8 mouse cellular contexts compared by ENCODE assay signal in genomic region chr5:115273549-115274135, GRCm38 (mm10). TPM values are rescaled to one million over a fixed set of nuclear protein-coding genes. Genes with fewer than 3 reads are reported as not detected.
A peak's percentile ranks its signal among the peaks of the same experiment; 100 is the strongest.
DNase-seq lines count a peak whose midpoint lies in the region; ATAC-seq lines count a peak whose summit lies in the region.
"Had no signal": no experiment of that assay in that cellular context is flagged by ENCODE, and none has a peak within 500 bp of the region (broad histone marks: within the 10 kb centered on the region; RNA-seq: fewer than 3 reads in every experiment).

No protein-coding gene starts in this region.

- WGBS in lung, embryonic 16.5 days = 62% methylated on average over 6 of the region's 6 CpGs
- WGBS in forebrain, embryonic 11.5 days = 69% methylated on average over 6 of the region's 6 CpGs
- 73% methylated on average over 6 of the region's 6 CpGs for WGBS in limb, embryonic 15.5 days
- WGBS in stomach, embryonic 16.5 days = 71% methylated on average over 6 of the region's 6 CpGs

- H3K4me1 ChIP-seq in lung, embryonic 16.5 days (replicated peaks; ENCODE audit: control insufficient read depth, insufficient read depth, low read length) = peaks cover 23% of the 10 kb centered on the region
- H3K4me1 ChIP-seq in forebrain, embryonic 11.5 days (replicated peaks; ENCODE audit: control insufficient read depth, insufficient read depth, low read length) = peaks cover 8% of the 10 kb centered on the region
- peaks cover 34% of the 10 kb centered on the region for H3K4me1 ChIP-seq in limb, embryonic 15.5 days
- peaks cover 19% of the 10 kb centered on the region for H3K4me1 ChIP-seq in stomach, embryonic 16.5 days (ENCODE audit: control insufficient read depth, insufficient read depth, low read length)

- no peak overlapping the region; the same call in 1 of the 2 replicates for H3K9ac ChIP-seq in lung, embryonic 16.5 days (ENCODE audit: low read length)
- peak overlapping the region; percentile 61 for H3K9ac ChIP-seq in forebrain, embryonic 11.5 days (ENCODE audit: low read length)
- peak overlapping the region; percentile 10; the same call in 1 of the 2 replicates for H3K9ac ChIP-seq in limb, embryonic 15.5 days
- H3K9ac ChIP-seq in stomach, embryonic 16.5 days (ENCODE audit: low read length) = no peak overlapping the region; the same call in 1 of the 2 replicates

- H3K27ac ChIP-seq in lung, embryonic 16.5 days (ENCODE audit: low read length) = peak overlapping the region; percentile 80; the same call in 1 of the 2 replicates
- 0 out of 2 replicates have a peak overlapping the region, but pooled peaks have one; percentile 25 for H3K27ac ChIP-seq in forebrain, embryonic 11.5 days (ENCODE audit: low read depth, low read length)
- peak overlapping the region; percentile 90 for H3K27ac ChIP-seq in limb, embryonic 15.5 days
- H3K27ac ChIP-seq in stomach, embryonic 16.5 days (ENCODE audit: low read length) = peak overlapping the region; percentile 77

- no peak for ATAC-seq in lung, embryonic 16.5 days (ENCODE audit: low read depth)
- no peak for ATAC-seq in forebrain, embryonic 11.5 days (replicated peaks; ENCODE audit: low FRiP score)
- ATAC-seq in limb, embryonic 15.5 days (ENCODE audit: insufficient number of reproducible peaks, low FRiP score, low TSS enrichment, low read depth) = no peak
- ATAC-seq in stomach, embryonic 16.5 days (ENCODE audit: insufficient read depth, low FRiP score) = no peak

- H3K9me3 ChIP-seq in lung, embryonic 16.5 days (ENCODE audit: control insufficient read depth, low read length) = no peaks in the 10 kb centered on the region
- H3K9me3 ChIP-seq in forebrain, embryonic 11.5 days (ENCODE audit: control insufficient read depth, low read length) = no peaks in the 10 kb centered on the region
- no peaks in the 10 kb centered on the region for H3K9me3 ChIP-seq in limb, embryonic 15.5 days
- H3K9me3 ChIP-seq in stomach, embryonic 16.5 days (replicated peaks; ENCODE audit: control insufficient read depth, low read length) = no peaks in the 10 kb centered on the region

- no peak for DNase-seq in lung, postnatal 14 days
- no peak for DNase-seq in forebrain, embryonic 11.5 days (ENCODE audit: low spot score)
- DNase-seq in left cerebral cortex, adult 11 months (ENCODE audit: low spot score) = no peak
- no peak for DNase-seq in adipocyte (ENCODE audit: low spot score)
- DNase-seq: adrenal gland, postnatal 10 days had no signal

- no peaks in the 10 kb centered on the region for H3K36me3 ChIP-seq in lung, embryonic 16.5 days (ENCODE audit: control insufficient read depth, insufficient read depth, low read length)
- no peaks in the 10 kb centered on the region; the same call in 1 of the 2 replicates for H3K36me3 ChIP-seq in forebrain, embryonic 11.5 days (ENCODE audit: control insufficient read depth, insufficient read depth, low read length)
- peaks cover 10% of the 10 kb centered on the region; the same call in 1 of the 2 replicates for H3K36me3 ChIP-seq in limb, embryonic 15.5 days
- H3K36me3 ChIP-seq in stomach, embryonic 16.5 days (ENCODE audit: control insufficient read depth, insufficient read depth, low read length) = no peaks in the 10 kb centered on the region

- H3K4me3 ChIP-seq in lung, embryonic 16.5 days (ENCODE audit: low read length) = no peak overlapping the region
- H3K4me3 ChIP-seq in forebrain, embryonic 11.5 days (ENCODE audit: low read depth, low read length) = peak overlapping the region; percentile 99; the same call in 1 of the 2 replicates
- no peak overlapping the region for H3K4me3 ChIP-seq in limb, embryonic 15.5 days
- no peak overlapping the region for H3K4me3 ChIP-seq in stomach, embryonic 16.5 days (replicated peaks; ENCODE audit: low read length)

- no peaks in the 10 kb centered on the region for H3K27me3 ChIP-seq in lung, embryonic 16.5 days (ENCODE audit: control insufficient read depth, insufficient read depth, low read depth, low read length)
- no peaks in the 10 kb centered on the region for H3K27me3 ChIP-seq in forebrain, embryonic 11.5 days (ENCODE audit: control insufficient read depth, insufficient read depth, low read length)
- H3K27me3 ChIP-seq in limb, embryonic 15.5 days = no peaks in the 10 kb centered on the region
- H3K27me3 ChIP-seq in stomach, embryonic 16.5 days (ENCODE audit: control insufficient read depth, insufficient read depth, low read length) = no peaks in the 10 kb centered on the region

- peak overlapping the region; percentile 68 for H3K4me2 ChIP-seq in lung, embryonic 16.5 days (ENCODE audit: low read depth, low read length)
- no peak overlapping the region; the same call in 1 of the 2 replicates for H3K4me2 ChIP-seq in forebrain, embryonic 11.5 days (ENCODE audit: low read depth, low read length, severe bottlenecking)
- no peak overlapping the region for H3K4me2 ChIP-seq in limb, embryonic 15.5 days
- peak overlapping the region; percentile 55; the same call in 1 of the 2 replicates for H3K4me2 ChIP-seq in stomach, embryonic 16.5 days (ENCODE audit: low read depth, low read length)

RNA-seq across cellular contexts. Expression of gene Rnf10, which starts 0.9 kb away (rescaled TPM):
- polyA plus RNA-seq in lung, embryonic 16.5 days (2015; fragmentation: Nextera tagmentation; extraction: Ambion mirVana) = 115 and 116 TPM in 2 replicates
- polyA plus RNA-seq in forebrain, embryonic 11.5 days (2014; fragmentation: Nextera tagmentation; extraction: Ambion mirVana) = 109 and 110 TPM in 2 replicates
- polyA plus RNA-seq in limb, embryonic 15.5 days (2015; fragmentation: Nextera tagmentation; extraction: Ambion mirVana) = 108 and 135 TPM in 2 replicates
- polyA plus RNA-seq in stomach, embryonic 16.5 days (2015; fragmentation: Nextera tagmentation; extraction: Ambion mirVana) = 85.1 and 99.8 TPM in 2 replicates

RNA-seq across cellular contexts. Expression of gene Coq5, which starts 5.8 kb away (rescaled TPM):
- 37.9 and 38.6 TPM in 2 replicates for polyA plus RNA-seq in lung, embryonic 16.5 days (2015; fragmentation: Nextera tagmentation; extraction: Ambion mirVana)
- polyA plus RNA-seq in forebrain, embryonic 11.5 days (2014; fragmentation: Nextera tagmentation; extraction: Ambion mirVana) = 57.1 and 58.2 TPM in 2 replicates
- 36.4 and 43.7 TPM in 2 replicates for polyA plus RNA-seq in limb, embryonic 15.5 days (2015; fragmentation: Nextera tagmentation; extraction: Ambion mirVana)
- 46.5 and 49.2 TPM in 2 replicates for polyA plus RNA-seq in stomach, embryonic 16.5 days (2015; fragmentation: Nextera tagmentation; extraction: Ambion mirVana)

RNA-seq across cellular contexts. Expression of gene Dynll1, which starts 27.2 kb away (rescaled TPM):
- 1,463 and 1,496 TPM in 2 replicates for polyA plus RNA-seq in lung, embryonic 16.5 days (2015; fragmentation: Nextera tagmentation; extraction: Ambion mirVana)
- 1,518 and 1,534 TPM in 2 replicates for polyA plus RNA-seq in forebrain, embryonic 11.5 days (2014; fragmentation: Nextera tagmentation; extraction: Ambion mirVana)
- polyA plus RNA-seq in limb, embryonic 15.5 days (2015; fragmentation: Nextera tagmentation; extraction: Ambion mirVana) = 1,678 and 1,810 TPM in 2 replicates
- polyA plus RNA-seq in stomach, embryonic 16.5 days (2015; fragmentation: Nextera tagmentation; extraction: Ambion mirVana) = 1,419 and 1,514 TPM in 2 replicates

RNA-seq across cellular contexts. Expression of gene Pop5, which starts 38.0 kb away (rescaled TPM):
- 97.6 and 109 TPM in 2 replicates for polyA plus RNA-seq in lung, embryonic 16.5 days (2015; fragmentation: Nextera tagmentation; extraction: Ambion mirVana)
- polyA plus RNA-seq in forebrain, embryonic 11.5 days (2014; fragmentation: Nextera tagmentation; extraction: Ambion mirVana) = 98.4 and 105 TPM in 2 replicates
- 96.2 and 97.1 TPM in 2 replicates for polyA plus RNA-seq in limb, embryonic 15.5 days (2015; fragmentation: Nextera tagmentation; extraction: Ambion mirVana)
- 88.6 and 100 TPM in 2 replicates for polyA plus RNA-seq in stomach, embryonic 16.5 days (2015; fragmentation: Nextera tagmentation; extraction: Ambion mirVana)

RNA-seq across cellular contexts. Expression of gene Srsf9, which starts 53.3 kb away (rescaled TPM):
- 157 and 223 TPM in 2 replicates for polyA plus RNA-seq in lung, embryonic 16.5 days (2015; fragmentation: Nextera tagmentation; extraction: Ambion mirVana)
- 373 and 388 TPM in 2 replicates for polyA plus RNA-seq in forebrain, embryonic 11.5 days (2014; fragmentation: Nextera tagmentation; extraction: Ambion mirVana)
- polyA plus RNA-seq in limb, embryonic 15.5 days (2015; fragmentation: Nextera tagmentation; extraction: Ambion mirVana) = 222 and 246 TPM in 2 replicates
- 111 and 127 TPM in 2 replicates for polyA plus RNA-seq in stomach, embryonic 16.5 days (2015; fragmentation: Nextera tagmentation; extraction: Ambion mirVana)

Comparison
In these comparisons a context has a peak if more than half of its experiments do, and no peak if none do; other contexts are left out.
1. H3K27ac ChIP-seq: peak in every context shown above with its lines; median percentile 90 in limb, embryonic 15.5 days; 80 in lung, embryonic 16.5 days; 77 in stomach, embryonic 16.5 days; 25 in forebrain, embryonic 11.5 days.
2. H3K4me2 ChIP-seq: peak in lung, embryonic 16.5 days (single experiment) and stomach, embryonic 16.5 days (single experiment); none in forebrain, embryonic 11.5 days (single experiment) and limb, embryonic 15.5 days (single experiment).
3. H3K9ac ChIP-seq: peak in forebrain, embryonic 11.5 days (single experiment) and limb, embryonic 15.5 days (single experiment); none in lung, embryonic 16.5 days (single experiment) and stomach, embryonic 16.5 days (single experiment).